Mouse (Mus musculus) urinary bladder, adult 2 months (tissue): Measurements from ENCODE around the gene Ndufs5. TPM values are rescaled to one million over a fixed set of nuclear protein-coding genes. Genes with fewer than 3 reads are reported as not detected.

Source experiments
- DNase-seq: peaks from one replicate; pipeline ENCODE4 v3.0.0; 2022; ENCODE audit warnings: low spot score
- polyA plus RNA-seq: library from polyadenylated mRNA; depleted of rRNA; stranded (reverse); fragments of >200 nt; gene quantifications from 2 replicates; pipeline ENCODE4 v1.2.3, GENCODE M21; 2012

Gene Ndufs5
- polyA plus RNA-seq, 1 experiment = 312 TPM

DNA sequence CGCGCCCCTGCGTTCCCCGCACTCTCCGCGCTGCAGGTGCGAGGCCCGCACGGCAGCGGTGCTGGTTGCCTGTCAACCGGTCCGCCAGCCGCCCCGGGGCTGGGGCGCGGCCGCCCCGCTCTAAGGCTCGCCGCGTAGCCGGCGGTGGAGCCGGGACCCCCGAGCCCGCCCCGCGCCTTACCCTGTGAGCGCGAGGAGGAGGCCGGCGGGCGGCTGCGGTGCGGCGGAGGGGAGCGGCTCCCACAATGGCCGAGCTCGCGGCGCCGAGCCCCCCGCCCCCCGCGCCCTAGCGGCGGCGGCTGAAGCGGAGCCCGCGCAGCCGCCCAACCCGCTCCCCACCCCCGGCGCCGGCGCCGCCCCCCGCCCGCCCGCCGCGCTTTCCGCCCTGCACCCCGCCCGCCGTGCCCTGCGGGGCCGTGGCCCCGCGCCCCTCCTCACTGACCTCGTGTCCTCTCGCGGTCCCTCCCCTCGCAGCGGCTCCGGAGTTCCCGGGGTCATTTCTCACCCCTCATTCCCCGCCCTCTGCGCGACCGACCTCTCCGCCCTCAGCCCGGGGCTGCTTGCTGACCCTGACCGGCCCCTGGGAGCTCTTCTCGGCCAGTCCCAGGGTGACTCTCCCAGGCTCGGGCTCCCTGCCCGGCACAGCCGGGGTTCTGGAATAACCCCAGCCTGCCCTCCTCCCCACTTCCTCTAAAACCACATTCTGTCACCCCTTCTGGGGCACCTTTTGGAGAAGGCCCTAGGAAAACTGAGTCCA is 30.8 kb downstream of the Ndufs5 start:
- DNase-seq = peak; percentile 32

DNA sequence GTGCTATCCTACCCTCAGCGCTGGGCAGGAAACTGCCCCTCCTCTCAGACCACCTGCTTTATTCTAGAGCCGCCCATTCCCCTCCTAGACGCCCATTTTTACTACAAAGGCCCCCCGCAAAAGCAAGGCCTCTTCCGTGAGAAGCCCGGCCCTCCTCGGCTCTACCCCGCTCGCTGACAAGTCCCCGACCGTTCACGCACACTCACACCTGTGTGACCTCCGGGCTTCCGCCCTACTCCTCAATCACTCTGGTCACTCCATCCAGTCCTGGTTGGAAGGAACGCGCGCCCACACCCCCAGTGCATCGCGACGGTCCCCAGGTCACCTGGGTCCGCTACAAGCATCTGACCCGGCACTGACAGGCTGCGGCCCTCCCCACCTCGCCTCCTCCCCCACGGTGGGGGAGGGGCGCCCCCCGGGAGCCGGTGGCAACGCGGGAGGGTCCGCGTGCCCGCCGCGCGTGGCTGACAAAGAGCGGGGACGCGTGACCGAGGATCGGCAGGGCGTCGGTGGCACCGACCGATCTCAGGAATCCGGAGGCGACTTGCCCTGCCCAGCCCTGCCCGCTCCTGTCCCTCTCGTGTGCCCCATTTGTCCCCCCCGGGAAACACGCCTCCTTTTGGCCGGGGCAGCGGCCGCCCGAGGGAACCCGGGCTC is 31.5 kb downstream of the Ndufs5 start:
- peak; percentile 35 for DNase-seq

DNA sequence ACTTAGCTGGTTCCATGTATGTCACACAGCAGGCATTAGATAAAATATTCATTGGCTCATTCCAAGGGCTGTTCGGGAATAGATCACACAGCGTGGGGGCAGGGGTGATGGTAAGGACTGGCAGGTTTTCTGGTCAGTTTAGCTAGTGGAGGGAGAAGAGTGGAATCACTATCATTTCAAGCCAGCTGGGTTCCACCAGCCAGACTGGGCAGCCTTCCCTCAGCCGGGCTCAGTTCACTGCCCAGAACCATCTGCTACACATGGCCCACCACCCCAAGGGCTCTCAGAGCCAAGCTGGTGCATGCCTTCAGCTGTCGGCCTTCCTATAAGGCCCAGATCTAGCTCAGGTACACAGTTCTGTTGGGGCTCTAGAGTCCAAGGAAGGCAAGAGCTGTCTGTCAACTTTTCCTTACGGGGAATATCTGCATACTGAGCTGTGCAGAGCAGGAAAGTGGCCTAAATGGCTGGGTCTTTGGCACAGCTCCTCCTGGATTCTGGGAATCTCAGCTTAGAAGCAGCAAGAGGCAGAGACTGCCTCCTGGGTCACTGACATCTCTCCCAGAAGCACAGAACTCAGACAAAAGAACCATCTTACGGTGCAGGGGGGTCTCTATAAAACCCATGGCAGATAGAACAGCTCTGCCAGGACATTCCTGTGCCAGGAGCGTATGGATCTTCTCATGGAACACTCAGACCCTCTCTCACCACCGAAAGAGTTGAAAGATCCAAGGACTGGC is 32.3 kb downstream of the Ndufs5 start:
- DNase-seq = no peak

DNA sequence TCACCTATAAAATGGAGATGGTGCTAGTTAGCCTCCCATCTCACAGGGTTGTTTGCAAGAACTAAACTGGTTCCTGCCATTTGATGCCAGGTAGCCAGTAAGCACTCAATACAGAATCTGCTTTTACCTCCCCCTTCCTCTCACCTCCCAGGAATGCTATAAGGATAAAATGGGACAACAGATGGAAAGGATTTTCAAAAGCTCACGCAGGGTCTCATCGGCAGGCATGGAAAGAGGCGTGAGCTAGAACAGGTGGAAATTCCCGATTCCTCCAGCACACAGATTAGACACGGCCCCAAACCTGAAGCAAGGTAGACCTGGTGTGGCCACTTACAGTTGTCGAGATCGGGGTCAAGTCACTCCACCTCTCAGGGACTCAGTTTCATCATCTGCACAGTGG is 33.0 kb downstream of the Ndufs5 start:
- DNase-seq = no peak

DNA sequence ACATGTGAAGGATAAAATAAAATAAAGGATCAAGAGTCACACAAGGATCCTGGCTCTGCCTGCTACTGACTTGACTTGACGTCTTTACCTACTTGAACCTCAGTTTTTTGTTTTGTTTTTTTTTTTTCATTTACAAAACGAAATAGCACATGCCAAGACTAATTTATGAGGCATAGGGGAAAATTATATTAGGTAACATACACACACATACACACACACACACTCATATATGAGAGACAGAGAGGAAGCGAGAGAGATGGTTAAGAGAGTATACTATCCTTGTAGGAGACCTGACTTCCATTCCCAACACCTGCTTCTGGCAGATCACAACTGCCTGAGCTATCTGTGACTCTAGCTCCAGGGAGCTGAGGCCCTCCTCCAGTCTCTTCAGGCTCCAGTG is 33.7 kb downstream of the Ndufs5 start, which contains the start of gene Macf1:
Gene Macf1 (minus strand): TSS at position 101 of the 400 bp plus-strand sequence.
- DNase-seq = no peak

DNA sequence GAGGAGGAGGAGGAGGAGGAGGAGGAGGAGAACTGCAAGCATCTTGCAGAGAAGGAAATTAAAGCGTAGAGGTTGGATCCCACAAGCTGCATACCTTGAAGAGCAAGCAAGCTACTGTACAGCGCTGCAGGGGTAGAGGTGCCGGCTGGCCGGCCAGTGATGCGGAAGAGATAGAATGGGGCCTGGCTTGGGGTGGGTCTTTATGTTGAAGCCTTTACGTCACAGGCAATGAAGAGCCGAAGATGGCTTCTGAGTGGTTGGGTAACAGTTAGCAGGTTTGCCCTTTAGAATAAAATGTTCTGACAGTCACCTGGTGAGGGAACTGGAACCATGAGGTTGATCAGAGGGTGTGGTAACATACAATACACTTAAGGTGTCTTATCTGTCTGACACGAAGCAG is 35.7 kb downstream of the Ndufs5 start:
- DNase-seq = no peak

DNA sequence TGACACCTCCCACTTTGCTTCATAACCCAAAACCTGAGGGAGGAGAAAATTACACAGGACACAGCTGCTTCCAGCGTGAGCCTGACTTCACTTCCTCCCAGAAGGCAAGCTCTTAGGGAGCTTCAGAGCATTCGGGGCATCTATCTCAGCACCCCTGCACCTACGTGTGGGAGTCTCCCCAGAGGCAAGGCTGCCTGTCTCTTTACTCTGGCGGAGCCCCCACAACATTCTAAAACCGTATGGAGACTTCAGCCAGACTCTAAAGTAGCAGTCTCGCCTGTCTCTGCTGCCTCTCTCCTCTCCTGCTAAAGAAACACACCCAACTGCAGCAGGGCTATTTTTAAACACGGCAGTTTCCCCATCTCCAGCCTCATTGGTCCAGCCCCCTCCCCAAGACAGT is 37.0 kb downstream of the Ndufs5 start:
- DNase-seq = no peak

DNA sequence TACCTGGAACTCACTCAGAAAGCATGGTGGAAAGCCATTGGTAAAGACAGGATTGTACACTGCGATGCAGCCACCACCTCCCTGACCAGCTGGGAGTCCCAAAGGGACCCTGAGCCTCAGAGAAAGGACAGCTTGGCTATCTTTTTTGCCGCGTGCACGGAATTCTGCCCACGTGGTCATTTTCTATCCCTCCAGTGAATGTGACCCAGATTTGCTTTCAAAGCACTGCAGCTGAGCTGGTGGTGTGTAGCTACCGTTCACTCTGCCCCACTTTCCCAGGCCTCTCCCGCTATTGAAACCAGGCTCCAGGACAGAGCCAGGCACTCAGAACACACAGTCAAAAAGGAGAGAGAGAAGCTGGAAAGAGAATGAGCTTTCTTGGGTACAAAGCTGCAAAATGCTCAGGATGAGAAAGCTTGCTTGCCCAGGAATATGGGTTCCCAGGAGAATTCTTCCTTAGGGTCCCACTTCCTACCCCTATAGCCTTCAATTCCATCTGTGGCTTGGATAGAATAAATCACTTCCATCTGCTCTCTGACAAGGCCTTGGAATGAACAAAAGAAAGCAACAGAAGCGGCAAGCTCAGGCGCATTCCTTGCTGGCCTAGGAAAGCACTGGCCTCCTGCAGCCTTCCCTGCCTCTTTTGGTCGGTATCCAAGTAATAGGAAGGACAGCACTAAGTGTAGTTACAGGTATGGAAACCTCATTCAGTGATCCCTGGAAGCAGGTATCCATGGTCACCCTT is 40.8 kb downstream of the Ndufs5 start:
- DNase-seq = no peak

DNA sequence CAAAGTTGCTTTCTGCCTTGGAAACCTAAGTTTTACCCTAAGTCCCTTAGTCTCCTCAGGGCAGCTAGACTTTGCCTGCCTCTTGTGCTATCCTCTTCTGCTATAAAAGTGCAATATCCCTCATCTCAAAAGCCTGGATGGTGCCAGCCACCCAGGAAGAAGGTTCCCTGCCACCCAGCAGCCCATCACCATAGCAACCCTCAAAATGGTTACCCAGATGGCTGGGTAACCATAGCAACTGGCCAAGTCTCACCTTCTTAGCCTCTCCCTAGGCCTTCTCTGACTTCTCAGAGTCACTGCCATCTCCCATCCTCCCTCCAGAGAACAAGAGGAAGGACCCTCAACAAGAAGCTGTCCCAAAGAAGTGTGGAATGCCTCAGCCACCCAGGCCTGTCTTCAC is 47.4 kb downstream of the Ndufs5 start:
- DNase-seq = no peak

DNA sequence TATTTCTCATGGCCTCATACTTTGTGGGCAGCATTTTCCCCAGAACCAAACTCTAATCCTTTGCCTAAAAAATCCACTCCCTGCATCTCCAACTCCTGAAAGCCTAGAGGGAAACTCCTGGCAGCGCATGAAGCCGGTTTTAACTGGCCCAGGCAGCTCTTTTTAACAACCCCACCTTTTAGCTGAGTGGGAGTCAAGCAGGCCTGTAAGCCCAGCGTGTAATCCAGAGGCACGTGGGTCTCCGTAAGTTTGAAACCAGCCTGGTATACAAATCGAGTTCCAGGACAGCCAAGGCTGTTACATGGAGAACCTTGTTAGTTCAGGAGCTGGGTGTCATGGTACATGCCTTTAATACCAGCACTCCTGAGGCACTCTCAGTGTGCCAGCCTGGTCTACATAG is 48.3 kb downstream of the Ndufs5 start:
- DNase-seq = no peak

DNA sequence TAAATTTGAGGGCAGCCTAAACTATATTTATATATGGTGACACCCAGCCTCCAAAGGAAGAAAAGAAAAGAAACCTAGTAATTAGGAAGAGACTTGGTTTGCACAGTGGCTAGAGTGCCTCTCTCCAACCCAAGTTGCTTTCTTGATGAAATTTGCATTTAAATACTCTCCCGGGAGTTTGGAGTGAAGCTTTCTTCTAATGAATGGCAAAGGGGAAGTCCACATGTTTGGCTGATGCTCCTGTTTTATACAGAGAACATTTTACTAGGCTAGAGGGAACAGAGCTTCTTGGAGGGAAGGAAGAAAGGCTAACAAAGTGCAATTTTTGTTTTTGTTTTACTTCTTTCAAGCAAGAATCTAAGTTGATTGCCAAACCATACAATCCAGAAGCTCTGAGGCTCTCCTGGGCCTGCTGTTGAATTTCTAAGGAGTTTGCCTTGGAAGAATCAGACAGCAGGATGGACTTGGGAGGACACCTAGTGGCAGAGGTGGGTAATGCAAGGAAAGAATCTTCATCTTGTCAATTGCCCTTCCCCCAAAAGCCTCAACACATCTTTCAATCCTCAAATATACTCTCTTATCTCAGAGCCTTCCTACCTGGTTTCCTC is 50.6 kb downstream of the Ndufs5 start:
- DNase-seq = no peak

DNA sequence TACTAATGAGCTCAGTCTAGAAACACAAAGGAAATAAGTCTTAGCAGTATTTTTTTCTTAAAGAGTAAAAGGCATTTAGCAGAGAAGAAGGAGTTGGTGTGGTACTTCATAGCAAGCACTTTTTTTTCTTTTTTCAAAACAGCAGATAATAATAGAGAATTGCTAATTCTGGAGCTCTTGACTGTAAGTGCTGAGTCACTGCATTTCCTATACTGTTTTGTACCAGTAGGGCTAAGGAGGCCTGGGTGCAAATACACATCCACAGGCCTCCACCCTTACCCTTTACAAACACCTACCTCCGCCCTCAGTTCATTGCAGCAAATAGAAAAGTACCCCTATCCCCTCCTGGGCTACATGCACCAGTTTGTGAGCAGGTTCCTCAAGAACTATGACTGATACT is 51.5 kb downstream of the Ndufs5 start:
- no peak for DNase-seq

DNA sequence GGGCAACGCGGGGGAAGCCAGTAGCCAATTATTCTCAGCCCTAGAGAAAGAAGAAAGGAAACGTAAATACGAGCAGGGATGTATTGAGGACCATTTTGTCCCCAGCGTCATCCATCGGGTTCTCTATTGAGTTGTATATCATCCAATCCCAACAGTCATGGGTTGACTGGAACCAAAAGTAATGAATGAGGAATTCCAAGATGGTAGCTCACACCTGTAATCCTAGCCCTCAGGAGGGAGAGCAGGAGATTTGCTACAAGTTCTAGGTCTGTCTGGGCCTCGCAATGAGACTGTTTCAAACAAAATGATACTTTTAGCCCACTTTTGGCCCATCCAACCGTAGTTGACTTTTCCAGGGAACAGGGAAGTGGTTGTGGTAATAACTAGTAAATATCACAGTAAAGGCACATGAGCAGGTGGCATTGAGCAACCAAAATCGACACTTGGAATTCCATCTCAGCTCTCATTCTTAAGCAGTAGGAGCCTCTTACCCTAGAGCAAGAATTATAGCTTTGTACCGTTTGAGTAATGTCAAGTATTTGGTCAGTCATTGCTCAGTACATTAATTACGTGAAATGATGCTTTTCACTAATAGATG is 52.2 kb downstream of the Ndufs5 start:
- DNase-seq = no peak

DNA sequence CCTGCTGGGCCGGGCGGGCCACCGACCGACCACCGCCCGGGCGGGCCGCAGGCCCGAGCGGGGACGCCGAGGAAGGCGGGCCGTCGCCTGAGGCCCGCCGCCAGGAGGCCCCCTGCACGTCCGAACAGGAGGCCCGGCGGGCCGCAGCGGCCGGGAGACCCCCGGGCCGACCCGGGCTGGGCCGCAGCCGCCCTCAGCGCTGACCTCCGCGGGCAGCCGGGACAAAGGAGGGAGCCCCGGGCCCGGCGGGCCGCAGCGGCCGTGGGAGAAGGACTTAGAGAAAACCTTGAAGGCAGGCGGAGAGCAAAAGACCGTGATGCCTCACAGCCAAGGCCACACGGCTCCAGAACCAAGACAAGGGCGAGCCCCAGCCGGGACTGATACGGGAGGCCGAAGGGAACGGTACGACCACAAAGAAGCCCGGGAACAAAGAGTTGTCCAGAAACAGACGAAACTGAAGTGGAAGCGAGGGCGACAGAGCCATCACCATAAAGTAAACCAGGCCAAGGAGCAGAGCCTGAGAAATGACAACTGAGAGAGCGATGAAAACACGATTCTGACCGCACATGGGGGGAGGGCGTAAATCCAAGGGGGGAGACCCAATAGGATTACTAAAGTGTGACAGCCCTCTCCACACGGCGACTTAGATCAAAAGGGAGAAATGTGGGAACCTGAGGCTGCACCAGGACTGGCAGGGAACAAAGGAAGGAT is 52.9 kb downstream of the Ndufs5 start:
- no peak for DNase-seq

DNA sequence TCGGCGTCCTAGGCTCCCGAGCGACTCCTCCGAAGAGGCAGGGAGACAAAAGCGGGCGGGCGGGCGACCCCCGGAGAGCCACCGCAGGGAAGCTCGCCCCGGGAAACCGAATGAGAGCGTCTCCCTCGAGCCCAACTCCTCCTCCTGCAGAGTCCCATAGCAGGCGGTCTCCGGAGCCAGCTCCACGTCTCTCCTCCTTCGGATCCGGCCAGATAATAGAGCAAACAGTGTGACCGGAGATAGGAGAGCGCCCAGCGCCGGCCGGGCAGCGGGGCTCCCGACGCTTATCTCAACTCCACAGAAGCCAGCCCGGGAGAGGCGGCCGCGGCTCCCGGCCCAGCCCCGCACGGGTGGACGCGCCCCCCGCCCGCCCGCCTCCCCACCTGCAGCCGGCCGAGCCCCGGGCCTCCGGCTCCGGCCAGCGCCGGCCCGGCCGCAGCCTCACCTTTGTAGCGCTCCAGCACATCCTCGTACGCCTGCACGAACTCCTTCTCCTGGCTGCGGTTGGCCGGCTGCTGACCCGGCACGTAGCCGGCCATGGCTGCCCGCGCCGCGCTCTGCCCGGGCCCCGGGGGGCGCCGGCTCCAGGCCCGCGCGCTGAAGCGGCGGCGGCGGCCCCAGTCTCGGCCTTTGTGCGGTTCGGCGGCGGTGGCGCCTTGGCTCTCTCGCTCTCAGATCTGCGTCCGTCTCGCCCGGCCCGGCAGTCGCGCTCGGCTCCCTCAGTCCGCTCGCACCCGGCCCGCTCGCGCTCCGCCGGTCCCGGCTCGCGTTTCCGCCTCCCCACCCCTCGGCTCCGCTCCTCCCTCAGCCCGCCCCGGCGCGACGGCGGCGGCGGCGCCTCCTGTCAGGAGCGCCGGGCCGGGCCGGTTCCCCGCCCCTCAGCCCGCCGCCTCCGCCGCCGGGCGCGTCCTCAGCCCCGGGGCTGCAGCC is 53.7 kb downstream of the Ndufs5 start:
- peak; percentile 81 for DNase-seq

DNA sequence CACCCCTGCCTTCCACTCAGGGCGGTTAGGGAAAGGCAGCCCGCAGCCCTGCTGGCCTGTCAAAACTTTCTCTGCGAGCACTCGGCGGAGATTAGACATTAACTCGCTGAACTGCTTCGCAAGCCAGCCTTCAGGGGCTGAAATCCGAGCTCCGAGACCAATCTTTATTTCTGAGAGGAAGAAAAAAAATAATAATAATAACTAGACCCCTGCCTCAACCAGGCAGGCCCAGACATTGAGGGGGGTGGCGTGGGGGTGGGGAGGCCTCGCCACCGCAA is 54.4 kb downstream of the Ndufs5 start:
- DNase-seq = no peak

DNA sequence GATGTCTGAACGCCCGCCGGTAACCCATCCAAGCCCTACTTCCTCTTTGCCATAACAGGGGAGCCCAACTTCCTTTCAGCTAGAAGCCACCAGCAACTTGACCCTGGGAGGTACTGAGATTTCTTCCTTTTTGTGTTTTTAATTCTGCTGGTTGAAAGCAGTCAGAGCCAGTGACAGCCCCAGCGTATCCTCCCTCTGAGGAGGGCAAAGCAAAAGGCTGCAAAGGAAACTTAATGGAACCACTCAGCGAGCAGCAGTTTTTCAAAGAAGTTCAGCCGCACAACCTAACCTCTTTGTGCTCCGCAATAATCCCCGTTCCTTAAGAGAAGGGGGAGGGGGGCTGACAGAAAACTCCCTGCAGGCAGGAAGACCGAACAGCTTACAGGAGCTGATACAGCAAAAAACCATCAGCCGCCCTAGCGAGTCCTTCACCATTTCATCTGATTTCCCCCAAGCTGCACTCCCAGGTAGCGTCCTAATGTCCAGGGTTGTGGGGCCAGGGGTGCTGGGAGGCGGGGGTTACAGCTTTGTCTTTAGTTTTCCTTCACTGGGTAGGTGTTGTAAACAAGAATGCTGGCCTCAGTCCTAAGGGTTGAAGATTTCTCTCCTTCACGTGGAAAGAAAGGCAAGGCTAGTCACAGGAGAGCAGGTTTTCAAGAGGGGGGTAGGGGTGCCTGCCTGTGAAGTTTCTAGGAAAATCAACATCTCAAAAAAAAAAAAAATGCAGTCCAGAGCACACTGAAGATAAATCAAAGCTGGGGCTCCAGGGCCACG is 54.9 kb downstream of the Ndufs5 start:
- no peak for DNase-seq
